Mouse (Mus musculus): ENCODE measurements around the gene Tsc2. TPM values are rescaled to one million over a fixed set of nuclear protein-coding genes. Genes with fewer than 3 reads are reported as not detected.

Tsc2 gene
- 25.6 and 31.9 TPM in 2 replicates for polyA plus RNA-seq (2015; fragmentation: Nextera tagmentation; extraction: Ambion mirVana)

DNA sequence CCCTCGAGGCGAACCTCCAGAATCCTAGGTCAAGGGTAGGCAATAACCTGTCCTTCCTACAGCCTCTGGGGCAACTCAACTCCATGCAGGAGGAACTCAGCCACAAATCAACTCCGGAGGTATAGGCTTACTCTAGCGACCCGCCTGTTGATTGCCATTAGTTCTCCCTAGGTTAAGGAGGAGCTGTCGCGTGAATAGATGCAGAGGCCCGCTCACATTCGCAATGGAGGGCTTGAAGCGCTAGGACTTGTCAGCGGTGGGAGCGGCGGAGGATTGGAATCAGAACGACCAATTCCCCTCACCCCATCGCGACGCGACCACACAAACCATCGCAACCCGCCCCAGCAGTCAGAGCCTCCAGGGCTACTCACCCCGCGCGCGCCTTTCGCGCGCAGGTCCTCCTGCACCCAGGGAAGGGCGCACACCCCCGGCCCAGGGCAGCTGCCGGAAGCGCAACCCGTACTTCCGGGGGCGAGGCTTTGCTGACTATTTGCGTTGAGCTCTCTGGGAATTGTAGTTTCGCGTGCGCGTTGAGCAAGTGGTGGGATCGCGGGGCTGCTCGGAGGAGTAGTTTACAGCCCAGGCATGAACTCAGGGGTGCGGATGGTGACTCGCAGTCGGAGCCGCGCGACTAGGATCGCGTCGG is at the start of gene Tsc2, which contains the start of gene Nthl1:
Tsc2 (minus strand) TSS at position 464 of the 646 bp plus-strand sequence.
Nthl1 (plus strand) TSS at position 514 of the 646 bp plus-strand sequence.

DNA sequence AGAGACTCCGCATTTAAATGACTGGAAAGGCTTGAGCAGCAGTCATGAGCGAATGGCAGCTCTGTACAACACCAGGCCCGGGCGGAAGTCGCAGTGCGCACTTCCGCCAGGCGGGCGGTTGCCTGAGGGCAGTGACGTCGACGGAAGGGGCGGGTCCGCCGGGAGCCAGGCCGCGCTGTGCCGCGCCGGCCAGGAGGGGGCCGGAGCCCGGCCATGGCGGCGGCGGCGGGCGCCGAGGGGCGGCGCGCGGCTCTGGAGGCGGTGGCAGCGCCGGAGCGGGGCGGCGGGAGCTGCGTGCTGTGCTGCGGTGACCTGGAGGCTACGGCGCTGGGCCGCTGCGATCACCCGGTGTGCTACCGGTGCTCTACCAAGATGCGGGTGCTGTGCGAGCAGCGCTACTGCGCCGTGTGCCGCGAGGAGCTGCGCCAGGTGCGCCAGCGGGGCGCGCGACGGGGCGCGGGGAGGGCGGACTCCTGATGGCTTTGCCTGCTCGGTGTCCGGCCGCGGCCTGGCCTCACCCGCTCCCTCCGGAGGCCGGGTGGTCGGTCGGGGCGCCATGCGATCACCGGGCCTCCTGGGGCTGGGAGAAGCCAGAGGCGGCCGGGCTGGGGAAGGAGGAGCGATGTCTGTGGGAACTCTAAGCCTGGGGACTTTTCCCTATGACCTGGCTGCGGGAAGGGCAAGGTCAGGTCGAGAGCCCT is 37.3 kb upstream of the Tsc2 start, which contains the start of gene Zfp598:
Zfp598 (plus strand) TSS at position 143 of the 701 bp plus-strand sequence.

DNA sequence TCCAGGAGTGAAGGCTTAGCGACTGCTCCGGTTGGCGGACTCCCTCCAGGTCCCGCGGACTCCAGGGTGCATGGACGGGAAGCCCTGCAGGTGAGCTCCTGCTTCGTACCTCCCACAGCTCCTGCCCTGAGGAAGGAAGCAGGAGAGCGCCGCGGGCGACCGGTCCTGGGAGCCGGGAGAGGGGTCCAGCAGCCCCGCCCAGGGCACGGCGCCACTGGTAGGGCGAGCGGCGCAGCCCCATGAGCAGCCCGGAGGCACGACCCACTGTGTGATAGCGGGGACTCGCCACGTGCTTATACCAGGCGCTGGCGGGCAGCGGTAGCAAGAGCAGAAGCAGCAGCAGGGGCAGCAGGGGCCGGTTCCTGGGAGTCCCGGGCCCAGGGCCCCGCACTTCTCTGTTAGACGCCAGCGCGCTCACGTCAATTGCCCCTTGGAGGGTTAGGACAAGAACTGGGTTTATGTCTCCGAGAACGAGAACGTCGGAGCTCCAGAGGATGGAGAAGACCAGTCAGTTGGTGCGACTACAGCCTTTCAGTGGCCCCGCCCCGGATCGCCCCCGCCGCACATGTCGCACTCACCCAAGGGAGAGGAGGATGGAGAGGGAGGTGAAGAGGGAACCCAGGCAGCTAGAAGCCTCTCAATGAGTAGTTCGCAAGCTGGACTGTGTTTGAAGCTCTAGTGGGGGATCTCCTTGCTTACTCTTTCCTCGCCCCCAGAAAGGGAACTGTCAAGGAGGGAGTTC is 25.8 kb upstream of the Tsc2 start, which contains the start of gene Npw:
Npw (minus strand) TSS at position 441 of the 742 bp plus-strand sequence.

DNA sequence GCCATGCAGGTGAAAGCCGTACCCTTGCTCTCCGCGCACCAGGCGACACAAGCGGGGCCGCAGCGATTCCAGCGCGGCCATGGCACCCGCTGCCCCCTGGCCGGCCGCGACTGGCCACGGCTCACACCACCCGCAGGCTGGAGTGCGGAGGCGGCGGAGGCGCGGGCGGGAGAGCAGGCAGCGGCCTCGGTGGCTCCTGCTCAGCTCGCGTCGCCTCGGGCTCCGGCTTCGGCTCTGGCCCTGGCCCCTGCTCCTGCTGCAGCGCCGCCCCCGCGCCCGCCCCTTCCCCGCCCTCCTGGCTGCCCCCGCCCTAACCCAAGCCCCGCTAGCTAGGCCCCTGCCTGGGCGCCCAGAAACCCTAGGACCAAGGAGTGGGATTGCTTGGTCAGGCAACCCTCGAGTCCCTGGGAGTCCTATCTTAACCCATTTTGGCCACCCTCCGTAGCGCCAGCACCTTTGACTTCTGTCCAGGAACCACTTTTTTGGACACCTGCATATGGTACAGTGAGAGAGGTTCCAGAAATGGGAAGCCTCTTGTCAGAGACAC is 17.7 kb upstream of the Tsc2 start, which contains the start of gene Slc9a3r2:
Slc9a3r2 (minus strand) TSS at position 258 of the 547 bp plus-strand sequence.

DNA sequence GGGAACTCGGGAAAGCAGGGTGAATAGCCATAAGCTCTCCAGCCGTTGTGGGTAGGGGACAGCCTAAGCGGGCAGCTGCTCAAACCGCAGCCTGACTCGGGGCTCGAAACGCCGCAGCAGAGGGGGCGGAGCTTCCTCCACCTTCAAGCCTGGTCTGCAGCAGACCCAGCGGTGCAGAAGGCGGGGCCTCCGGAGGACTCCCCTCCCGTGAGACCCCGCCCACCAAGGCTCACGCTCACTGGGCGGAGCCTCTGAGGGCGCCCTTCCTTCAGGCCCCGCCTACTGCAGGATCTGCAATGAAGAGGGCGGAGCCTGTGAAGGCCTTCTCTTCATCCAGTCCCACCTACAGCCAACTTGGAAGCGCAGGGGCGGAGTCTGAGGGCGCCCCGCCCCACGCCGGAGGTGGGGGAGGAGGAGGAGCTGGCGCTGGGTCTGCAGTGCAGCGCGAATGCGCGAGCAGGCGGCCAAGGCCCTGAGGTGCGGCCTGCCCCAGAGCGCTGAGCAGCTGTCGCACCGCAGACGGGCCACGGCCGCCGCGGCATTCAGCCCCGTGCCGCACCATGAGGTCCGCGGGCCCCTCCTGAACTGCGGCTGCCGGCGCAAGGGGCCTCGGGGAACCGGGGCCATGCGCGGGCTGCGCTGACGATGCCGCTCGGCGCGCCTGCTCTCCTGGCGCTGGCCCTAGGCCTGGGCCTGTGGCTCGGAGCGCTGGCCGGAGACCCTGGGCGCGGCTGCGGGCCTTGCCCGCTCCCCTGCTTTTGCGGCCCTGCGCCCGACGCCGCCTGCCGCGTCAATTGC is 82.6 kb downstream of the Tsc2 start, which contains the start of gene Pkd1:
Pkd1 (plus strand) TSS at position 217 of the 798 bp plus-strand sequence.

Small RNA genes within 50 kb of the gene (microRNA-seq; reads per million reads assigned to microRNA genes)
- gene Gm24589: 0 to 0.30 reads per million in 2 experiments

Other genes with a start within 250 kb of the Tsc2 start
- 110 and 113 TPM in 2 replicates for gene Rnps1, start 218.1 kb downstream of the Tsc2 start, polyA plus RNA-seq (2015; fragmentation: Nextera tagmentation; extraction: Ambion mirVana)
- 213 and 235 TPM in 2 replicates for gene Eci1, start 206.0 kb downstream of the Tsc2 start, polyA plus RNA-seq (2015; fragmentation: Nextera tagmentation; extraction: Ambion mirVana)
- 0.87 and 2.3 TPM in 2 replicates for gene Dnase1l2, start 189.5 kb downstream of the Tsc2 start, polyA plus RNA-seq (2015; fragmentation: Nextera tagmentation; extraction: Ambion mirVana)
- 13.3 and 13.6 TPM in 2 replicates for gene E4f1, start 162.3 kb downstream of the Tsc2 start, polyA plus RNA-seq (2015; fragmentation: Nextera tagmentation; extraction: Ambion mirVana)
- 56.2 and 57.5 TPM in 2 replicates for gene Pgp, start 162.2 kb downstream of the Tsc2 start, polyA plus RNA-seq (2015; fragmentation: Nextera tagmentation; extraction: Ambion mirVana)
- gene Bricd5, start 158.7 kb downstream of the Tsc2 start, polyA plus RNA-seq (2015; fragmentation: Nextera tagmentation; extraction: Ambion mirVana): 0.40 TPM in 1 of 2 replicates, not detected in the other
- 8.4 and 8.8 TPM in 2 replicates for gene Mlst8, start 153.6 kb downstream of the Tsc2 start, polyA plus RNA-seq (2015; fragmentation: Nextera tagmentation; extraction: Ambion mirVana)
- gene Caskin1, start 144.0 kb downstream of the Tsc2 start, polyA plus RNA-seq (2015; fragmentation: Nextera tagmentation; extraction: Ambion mirVana): 0.29 and 0.34 TPM in 2 replicates
- gene Traf7, start 104.7 kb downstream of the Tsc2 start, polyA plus RNA-seq (2015; fragmentation: Nextera tagmentation; extraction: Ambion mirVana): 43.2 and 46.8 TPM in 2 replicates
- gene Rab26, start 98.4 kb downstream of the Tsc2 start, polyA plus RNA-seq (2015; fragmentation: Nextera tagmentation; extraction: Ambion mirVana): 0.39 and 0.69 TPM in 2 replicates
- gene Pkd1, start 82.8 kb downstream of the Tsc2 start, polyA plus RNA-seq (2015; fragmentation: Nextera tagmentation; extraction: Ambion mirVana): 12.6 TPM in 2 replicates
- 11.1 TPM in 2 replicates for gene Nthl1, start 50 bp upstream of the Tsc2 start, polyA plus RNA-seq (2015; fragmentation: Nextera tagmentation; extraction: Ambion mirVana)
- gene Slc9a3r2, start 17.7 kb upstream of the Tsc2 start, polyA plus RNA-seq (2015; fragmentation: Nextera tagmentation; extraction: Ambion mirVana): 38.9 and 45.6 TPM in 2 replicates
- not detected in 2 replicates for gene Npw, start 25.8 kb upstream of the Tsc2 start, polyA plus RNA-seq (2015; fragmentation: Nextera tagmentation; extraction: Ambion mirVana)
- 9.0 and 11.7 TPM in 2 replicates for gene Zfp598, start 37.1 kb upstream of the Tsc2 start, polyA plus RNA-seq (2015; fragmentation: Nextera tagmentation; extraction: Ambion mirVana)
- 0.11 TPM in 1 of 2 replicates, not detected in the other for gene Syngr3, start 57.3 kb upstream of the Tsc2 start, polyA plus RNA-seq (2015; fragmentation: Nextera tagmentation; extraction: Ambion mirVana)
- 33.2 and 39.3 TPM in 2 replicates for gene Gfer, start 63.5 kb upstream of the Tsc2 start, polyA plus RNA-seq (2015; fragmentation: Nextera tagmentation; extraction: Ambion mirVana)
- 1.1 and 1.8 TPM in 2 replicates for gene Noxo1, start 63.6 kb upstream of the Tsc2 start, polyA plus RNA-seq (2015; fragmentation: Nextera tagmentation; extraction: Ambion mirVana)
- gene Tbl3, start 75.0 kb upstream of the Tsc2 start, polyA plus RNA-seq (2015; fragmentation: Nextera tagmentation; extraction: Ambion mirVana): 22.5 and 25.2 TPM in 2 replicates
- gene Rnf151, start 85.4 kb upstream of the Tsc2 start, polyA plus RNA-seq (2015; fragmentation: Nextera tagmentation; extraction: Ambion mirVana): not detected in 2 replicates
- 829 and 862 TPM in 2 replicates for gene Rps2, start 85.5 kb upstream of the Tsc2 start, polyA plus RNA-seq (2015; fragmentation: Nextera tagmentation; extraction: Ambion mirVana)
- 707 and 733 TPM in 2 replicates for gene Ndufb10, start 91.8 kb upstream of the Tsc2 start, polyA plus RNA-seq (2015; fragmentation: Nextera tagmentation; extraction: Ambion mirVana)
- 47.3 and 64.3 TPM in 2 replicates for gene Rpl3l, start 95.2 kb upstream of the Tsc2 start, polyA plus RNA-seq (2015; fragmentation: Nextera tagmentation; extraction: Ambion mirVana)
- 52.7 and 59.6 TPM in 2 replicates for gene Msrb1, start 104.0 kb upstream of the Tsc2 start, polyA plus RNA-seq (2015; fragmentation: Nextera tagmentation; extraction: Ambion mirVana)
- 0.51 TPM in 1 of 2 replicates, not detected in the other for gene Hs3st6, start 120.4 kb upstream of the Tsc2 start, polyA plus RNA-seq (2015; fragmentation: Nextera tagmentation; extraction: Ambion mirVana)
- not detected in 2 replicates for gene Meiob, start 171.7 kb upstream of the Tsc2 start, polyA plus RNA-seq (2015; fragmentation: Nextera tagmentation; extraction: Ambion mirVana)
- 71.4 and 75.0 TPM in 2 replicates for gene Hagh, start 207.5 kb upstream of the Tsc2 start, polyA plus RNA-seq (2015; fragmentation: Nextera tagmentation; extraction: Ambion mirVana)
- gene Fahd1, start 217.7 kb upstream of the Tsc2 start, polyA plus RNA-seq (2015; fragmentation: Nextera tagmentation; extraction: Ambion mirVana): 28.0 and 28.6 TPM in 2 replicates
- gene Igfals, start 233.4 kb upstream of the Tsc2 start, polyA plus RNA-seq (2015; fragmentation: Nextera tagmentation; extraction: Ambion mirVana): 0.42 and 6.3 TPM in 2 replicates